ENCODE assay signal across 12 mouse cellular contexts in genomic region chr4:154793499-154793898, GRCm38 (mm10). TPM values are rescaled to one million over a fixed set of nuclear protein-coding genes. Genes with fewer than 3 reads are reported as not detected.
"Had no signal": no experiment of that assay in that cellular context is flagged by ENCODE, and none has a peak within 500 bp of the region (broad histone marks: within the 10 kb centered on the region; RNA-seq: fewer than 3 reads in every experiment).

No protein-coding gene starts in this region.

- H3K9ac ChIP-seq: liver, embryonic 13.5 days had no signal

- H3K27me3 ChIP-seq: liver, embryonic 13.5 days had no signal

- H3K36me3 ChIP-seq: liver, embryonic 13.5 days had no signal

- H3K27ac ChIP-seq: liver, embryonic 13.5 days; macrophage had no signal

- H3K9me3 ChIP-seq: liver, embryonic 13.5 days had no signal

- H3K4me1 ChIP-seq: liver, embryonic 13.5 days had no signal

- DNase-seq: kidney, adult 18-20 months; kidney, adult 9 months; kidney, postnatal 14 days; kidney, postnatal 4 days; layer of hippocampus, adult 9-11 months; liver, embryonic 13.5 days; lung, adult 2 months; midbrain, embryonic 14.5 days; thymus, postnatal 25 days had no signal

- H3K4me2 ChIP-seq: liver, embryonic 13.5 days had no signal

- H3K4me3 ChIP-seq: liver, embryonic 13.5 days had no signal

RNA-seq across cellular contexts. Expression of gene Ttc34, which starts 43.8 kb away (rescaled TPM):
- polyA plus RNA-seq: liver, embryonic 16.5 days; macrophage; small intestine, adult 2 months had no signal
